8 mouse cellular contexts compared by ENCODE assay signal in genomic region chr19:7268722-7269090, GRCm38 (mm10). TPM values are rescaled to one million over a fixed set of nuclear protein-coding genes. Genes with fewer than 3 reads are reported as not detected.
DNase-seq lines count a peak whose midpoint lies in the region; ATAC-seq lines count a peak whose summit lies in the region.

No protein-coding gene starts in this region.

- under 1% methylated on average over 29 of the region's 30 CpGs for WGBS in forebrain, embryonic 16.5 days
- WGBS in hindbrain, embryonic 10.5 days = under 1% methylated on average over 30 of the region's 30 CpGs

- peak overlapping the region; percentile 81 for H3K4me3 ChIP-seq in forebrain, embryonic 16.5 days (replicated peaks; ENCODE audit: low read length)
- H3K4me3 ChIP-seq in hindbrain, embryonic 10.5 days = peak overlapping the region; percentile 74
- peak overlapping the region; percentile 97 for H3K4me3 ChIP-seq in megakaryocyte, embryonic 14.5 days (replicated peaks)

- H3K27me3 ChIP-seq in forebrain, embryonic 16.5 days (replicated peaks; ENCODE audit: control insufficient read depth, insufficient read depth, low read length) = no peaks in the 10 kb centered on the region
- H3K27me3 ChIP-seq in hindbrain, embryonic 10.5 days (ENCODE audit: insufficient read depth, poor library complexity, severe bottlenecking) = no peaks in the 10 kb centered on the region
- H3K27me3 ChIP-seq in megakaryocyte, embryonic 14.5 days (replicated peaks) = peaks cover 8% of the 10 kb centered on the region

- peak; percentile 56 for DNase-seq in cerebellum, adult 11 months
- peak; percentile 64 for DNase-seq in cerebellum, adult 11-12 months
- DNase-seq in hindbrain, embryonic 10.5 days (ENCODE audit: low spot score) = peak; percentile 91
- peak; percentile 78 to 80 for DNase-seq in layer of hippocampus, postnatal 14 days (ENCODE audit: low spot score in 2 of 2)
- peak; percentile 53 to 78 for DNase-seq in spleen, adult 18-20 months

- peak overlapping the region; percentile 100 for H3K27ac ChIP-seq in forebrain, embryonic 16.5 days (ENCODE audit: low read length)
- peak overlapping the region; percentile 99 for H3K27ac ChIP-seq in hindbrain, embryonic 10.5 days

- H3K36me3 ChIP-seq in forebrain, embryonic 16.5 days (ENCODE audit: control insufficient read depth, insufficient read depth) = peaks cover 15% of the 10 kb centered on the region
- peaks cover 46% of the 10 kb centered on the region for H3K36me3 ChIP-seq in hindbrain, embryonic 10.5 days
- H3K36me3 ChIP-seq in megakaryocyte, embryonic 14.5 days (replicated peaks; ENCODE audit: low read length) = peaks cover 39% of the 10 kb centered on the region

- H3K9ac ChIP-seq in forebrain, embryonic 16.5 days (replicated peaks; ENCODE audit: low read depth, low read length) = peak overlapping the region; percentile 90

- H3K4me2 ChIP-seq in forebrain, embryonic 16.5 days (ENCODE audit: low read length) = peak overlapping the region; percentile 84

- H3K4me1 ChIP-seq in forebrain, embryonic 16.5 days (replicated peaks; ENCODE audit: control insufficient read depth, insufficient read depth, low read length) = peaks cover 78% of the 10 kb centered on the region
- peaks cover 82% of the 10 kb centered on the region for H3K4me1 ChIP-seq in hindbrain, embryonic 10.5 days (replicated peaks)
- peaks cover 79% of the 10 kb centered on the region for H3K4me1 ChIP-seq in megakaryocyte, embryonic 14.5 days

- no peak for ATAC-seq in cerebellum, adult (ENCODE audit: insufficient number of reproducible peaks, low FRiP score, low TSS enrichment)
- ATAC-seq in forebrain, embryonic 16.5 days = peak; percentile 11

- H3K9me3 ChIP-seq in forebrain, embryonic 16.5 days (ENCODE audit: control insufficient read depth, low read length) = no peaks in the 10 kb centered on the region
- H3K9me3 ChIP-seq in hindbrain, embryonic 10.5 days = no peaks in the 10 kb centered on the region
- H3K9me3 ChIP-seq in megakaryocyte, embryonic 14.5 days = 0 out of 2 replicates have a peak, but pooled peaks cover 3% of the 10 kb centered on the region

RNA-seq across cellular contexts. Expression of gene Rcor2, which starts 1.6 kb away (rescaled TPM):
- 45.8 and 49.2 TPM in 2 replicates for polyA plus RNA-seq in forebrain, embryonic 16.5 days (2015; fragmentation: Nextera tagmentation; extraction: Ambion mirVana)
- 72.0 and 79.1 TPM in 2 replicates for polyA plus RNA-seq in hindbrain, embryonic 10.5 days (2016; fragmentation: Nextera tagmentation; extraction: Ambion mirVana)
- total RNA-seq in layer of hippocampus, postnatal 14 days (2021) = 10 to 100 TPM; 20.2 to 23.2 TPM
- 206 and 356 TPM in 2 replicates for polyA plus RNA-seq in megakaryocyte, embryonic 14.5 days (2012; ENCODE audit: insufficient read depth, low replicate concordance)

RNA-seq across cellular contexts. Expression of gene Naa40, which starts 27.7 kb away (rescaled TPM):
- polyA plus RNA-seq in forebrain, embryonic 16.5 days (2015; fragmentation: Nextera tagmentation; extraction: Ambion mirVana) = 67.3 and 74.7 TPM in 2 replicates
- polyA plus RNA-seq in hindbrain, embryonic 10.5 days (2016; fragmentation: Nextera tagmentation; extraction: Ambion mirVana) = 89.8 and 96.5 TPM in 2 replicates
- 10 to 100 TPM; 32.1 to 35.0 TPM for total RNA-seq in layer of hippocampus, postnatal 14 days (2021)
- polyA plus RNA-seq in megakaryocyte, embryonic 14.5 days (2012; ENCODE audit: insufficient read depth, low replicate concordance) = 14.4 and 15.8 TPM in 2 replicates

RNA-seq across cellular contexts. Expression of gene Cox8a, which starts 51.3 kb away (rescaled TPM):
- 602 and 609 TPM in 2 replicates for polyA plus RNA-seq in forebrain, embryonic 16.5 days (2015; fragmentation: Nextera tagmentation; extraction: Ambion mirVana)
- 914 and 944 TPM in 2 replicates for polyA plus RNA-seq in hindbrain, embryonic 10.5 days (2016; fragmentation: Nextera tagmentation; extraction: Ambion mirVana)
- 100 to 1,000 TPM; 973 to 982 TPM for total RNA-seq in layer of hippocampus, postnatal 14 days (2021)
- polyA plus RNA-seq in megakaryocyte, embryonic 14.5 days (2012; ENCODE audit: insufficient read depth, low replicate concordance) = 446 and 491 TPM in 2 replicates
